Mouse (Mus musculus): Measurements from ENCODE around the gene Sh3bp5.

DNA sequence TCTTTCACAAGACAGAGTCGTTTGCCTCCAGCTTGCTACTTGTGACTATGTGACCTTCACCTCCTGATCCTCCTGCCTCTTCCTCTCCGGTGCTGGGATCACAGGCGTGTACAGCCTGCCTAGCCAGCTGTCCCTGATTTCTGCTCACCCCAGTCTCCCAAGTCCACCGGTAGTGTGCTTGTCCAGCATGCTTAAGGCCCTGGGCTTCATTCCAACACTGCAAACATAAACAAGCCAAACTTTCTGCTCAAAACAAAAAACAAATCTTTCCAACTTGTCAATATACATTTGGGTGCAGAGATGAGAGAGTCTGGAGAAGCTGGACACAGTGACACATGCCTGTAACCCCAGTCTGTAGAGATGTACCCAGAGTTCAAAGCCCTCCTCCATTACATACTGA, 3.5 kb downstream of the Sh3bp5 start:
- no peak for TF ChIP-seq CTCF (IDR thresholded peaks at IDR 0.05; ENCODE audit: low read depth)
- TF ChIP-seq EP300 (IDR thresholded peaks at IDR 0.05; ENCODE audit: low read depth) = no peak

Measured in liver, postnatal 0 days (tissue).